9 mouse cellular contexts compared by ENCODE assay signal in genomic region chr4:150003021-150003580, GRCm38 (mm10). TPM values are rescaled to one million over a fixed set of nuclear protein-coding genes. Genes with fewer than 3 reads are reported as not detected.
A peak's percentile ranks its signal among the peaks of the same experiment; 100 is the strongest.
DNase-seq lines count a peak whose midpoint lies in the region; ATAC-seq lines count a peak whose summit lies in the region.
"Had no signal": no experiment of that assay in that cellular context is flagged by ENCODE, and none has a peak within 500 bp of the region (broad histone marks: within the 10 kb centered on the region; RNA-seq: fewer than 3 reads in every experiment).

No protein-coding gene starts in this region.

- no peaks in the 10 kb centered on the region for H3K36me3 ChIP-seq in forebrain, embryonic 10.5 days (replicated peaks)
- H3K36me3 ChIP-seq in forebrain, embryonic 12.5 days (replicated peaks), result no peaks in the 10 kb centered on the region

- no peak overlapping the region for H3K27ac ChIP-seq in forebrain, embryonic 10.5 days
- no peak overlapping the region for H3K27ac ChIP-seq in forebrain, embryonic 12.5 days

- no peak overlapping the region for H3K4me3 ChIP-seq in forebrain, embryonic 10.5 days
- no peak overlapping the region for H3K4me3 ChIP-seq in forebrain, embryonic 12.5 days (replicated peaks)

- no peak for ATAC-seq in forebrain, embryonic 12.5 days (ENCODE audit: low FRiP score)

- WGBS in forebrain, embryonic 10.5 days, result 84% methylated on average over 7 of the region's 7 CpGs
- 80% methylated on average over 7 of the region's 7 CpGs for WGBS in forebrain, embryonic 12.5 days

- no peak overlapping the region for H3K4me2 ChIP-seq in forebrain, embryonic 12.5 days

- H3K4me1 ChIP-seq in forebrain, embryonic 10.5 days, result peaks cover 26% of the 10 kb centered on the region
- H3K4me1 ChIP-seq in forebrain, embryonic 12.5 days, result 0 out of 2 replicates have a peak, but pooled peaks cover 3% of the 10 kb centered on the region

- no peak overlapping the region for H3K9ac ChIP-seq in forebrain, embryonic 12.5 days

- DNase-seq in gastrocnemius, adult 18-20 months (ENCODE audit: low spot score), result peak; percentile 75
- DNase-seq in gastrocnemius, postnatal 10 days, result no peak
- DNase-seq in embryo, embryonic 11 days, result peak; percentile 31
- DNase-seq in kidney, postnatal 10 days, result peak; percentile 79
- peak; percentile 67 for DNase-seq in lung, postnatal 14 days
- DNase-seq in forebrain, embryonic 10.5 days (ENCODE audit: extremely low spot score, low spot score), result no peak
- DNase-seq in thymus, postnatal 10 days (ENCODE audit: low spot score in 2 of 2), result no peak

- H3K27me3 ChIP-seq in forebrain, embryonic 10.5 days (ENCODE audit: poor library complexity, severe bottlenecking), result 0 out of 2 replicates have a peak, but pooled peaks cover 4% of the 10 kb centered on the region
- H3K27me3 ChIP-seq in forebrain, embryonic 12.5 days, result no peaks in the 10 kb centered on the region
- H3K27me3 ChIP-seq: megakaryocyte, embryonic 14.5 days had no signal

- no peaks in the 10 kb centered on the region for H3K9me3 ChIP-seq in forebrain, embryonic 10.5 days
- no peaks in the 10 kb centered on the region for H3K9me3 ChIP-seq in forebrain, embryonic 12.5 days

RNA-seq across cellular contexts. Expression of gene H6pd, which starts 5.7 kb away (rescaled TPM):
- total RNA-seq in gastrocnemius, adult 18-20 months (2021), result 10 to 100 TPM; 45.5 to 56.8 TPM
- total RNA-seq in gastrocnemius, postnatal 10 days (2021), result 10 to 100 TPM; 57.1 to 61.3 TPM
- polyA plus RNA-seq in forebrain, embryonic 10.5 days (2016; fragmentation: Nextera tagmentation; extraction: Ambion mirVana), result 3.0 TPM in 2 replicates
- polyA plus RNA-seq in forebrain, embryonic 12.5 days (2016; fragmentation: Nextera tagmentation; extraction: Ambion mirVana), result 2.8 and 3.0 TPM in 2 replicates

RNA-seq across cellular contexts. Expression of gene Spsb1, which starts 48.3 kb away (rescaled TPM):
- 1 to 10 TPM; 5.9 to 9.6 TPM for total RNA-seq in gastrocnemius, adult 18-20 months (2021)
- 10 to 100 TPM; 18.9 to 21.1 TPM for total RNA-seq in gastrocnemius, postnatal 10 days (2021)
- polyA plus RNA-seq in forebrain, embryonic 10.5 days (2016; fragmentation: Nextera tagmentation; extraction: Ambion mirVana), result 9.0 and 11.2 TPM in 2 replicates
- 8.1 and 9.0 TPM in 2 replicates for polyA plus RNA-seq in forebrain, embryonic 12.5 days (2016; fragmentation: Nextera tagmentation; extraction: Ambion mirVana)

Comparison
In these comparisons a context has a peak if more than half of its experiments do, and no peak if none do; other contexts are left out.
1. DNase-seq: peak in gastrocnemius, adult 18-20 months (single experiment), embryo, embryonic 11 days (single experiment), kidney, postnatal 10 days (single experiment) and lung, postnatal 14 days (single experiment); none in gastrocnemius, postnatal 10 days (single experiment), forebrain, embryonic 10.5 days (single experiment) and thymus, postnatal 10 days (0 of 2).